Mouse (Mus musculus): Measurements from ENCODE around the gene Glrx5.
A peak's percentile ranks its signal among the peaks of the same experiment; 100 is the strongest.

Glrx5 gene

DNA sequence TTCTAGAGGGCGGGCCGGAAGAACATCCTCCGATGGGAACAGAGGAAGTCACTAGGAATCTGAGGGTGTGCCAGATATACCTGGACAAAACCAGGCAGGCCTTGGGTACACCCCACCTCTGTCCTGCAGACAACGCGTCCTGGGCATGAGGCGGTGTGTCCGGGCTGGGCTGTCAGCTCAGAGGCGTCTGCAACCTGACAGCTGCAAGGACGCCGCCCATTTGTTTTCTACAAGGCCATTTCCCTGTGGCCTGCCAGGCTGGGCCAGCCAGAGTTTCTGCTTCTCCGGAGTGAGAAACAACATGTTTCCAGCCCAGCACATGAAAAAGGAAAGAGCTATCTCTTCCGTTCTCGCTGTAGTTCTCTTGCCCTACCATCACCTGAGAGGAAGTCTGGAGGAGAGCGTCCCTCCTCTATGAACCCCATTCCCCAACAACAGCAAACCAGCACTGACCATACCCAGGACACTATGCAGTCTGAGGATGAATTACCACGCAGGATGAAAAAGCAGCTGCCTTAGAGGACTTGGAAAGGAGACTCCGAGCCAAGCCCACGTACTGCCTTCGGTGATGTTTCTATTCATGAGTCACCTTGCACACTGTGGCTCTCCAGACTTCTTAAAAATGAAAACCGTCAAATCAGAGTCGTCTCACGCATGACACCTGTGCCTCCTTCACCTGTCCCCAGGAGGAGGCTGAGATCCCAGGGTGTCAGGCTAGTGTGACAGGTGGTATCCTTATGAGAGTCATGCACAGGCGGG, 27.4 kb upstream of the Glrx5 start:
- DNase-seq (ENCODE audit: low spot score in 2 of 2) = no peak

DNA sequence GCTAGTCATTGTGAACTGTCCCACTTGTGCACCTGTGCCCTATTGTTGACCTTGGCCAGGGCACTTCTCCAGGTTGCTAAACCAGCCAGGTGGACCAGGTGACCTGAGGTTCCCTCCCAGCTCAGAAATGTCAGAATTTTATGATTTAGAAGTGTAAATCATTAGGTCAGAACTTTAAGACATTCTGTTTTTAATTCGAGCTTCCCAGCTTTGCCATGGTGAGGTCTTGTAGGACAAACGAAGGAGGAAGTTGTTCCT, 26.8 kb upstream of the Glrx5 start:
- DNase-seq (ENCODE audit: low spot score in 2 of 2) = no peak

DNA sequence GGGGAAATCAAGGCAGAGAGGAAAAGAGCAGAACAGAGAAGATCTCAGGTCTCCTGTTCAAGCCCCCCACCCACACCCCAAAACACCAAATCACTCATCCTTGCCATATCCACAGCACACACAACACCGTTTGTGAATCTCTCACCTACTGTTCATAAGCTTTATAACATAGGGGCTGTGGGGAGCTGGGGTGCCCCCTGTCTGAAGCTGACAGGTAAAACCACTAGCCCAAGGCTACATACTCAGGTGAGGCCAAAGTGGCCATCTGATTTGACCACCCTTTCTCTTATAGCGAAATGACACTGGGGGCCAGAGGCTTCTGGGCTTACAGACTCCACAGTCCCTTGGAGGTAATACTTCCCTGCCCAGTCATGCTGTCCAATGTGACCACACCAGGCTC, 24.3 kb upstream of the Glrx5 start:
- no peak for DNase-seq (ENCODE audit: low spot score in 2 of 2)

DNA sequence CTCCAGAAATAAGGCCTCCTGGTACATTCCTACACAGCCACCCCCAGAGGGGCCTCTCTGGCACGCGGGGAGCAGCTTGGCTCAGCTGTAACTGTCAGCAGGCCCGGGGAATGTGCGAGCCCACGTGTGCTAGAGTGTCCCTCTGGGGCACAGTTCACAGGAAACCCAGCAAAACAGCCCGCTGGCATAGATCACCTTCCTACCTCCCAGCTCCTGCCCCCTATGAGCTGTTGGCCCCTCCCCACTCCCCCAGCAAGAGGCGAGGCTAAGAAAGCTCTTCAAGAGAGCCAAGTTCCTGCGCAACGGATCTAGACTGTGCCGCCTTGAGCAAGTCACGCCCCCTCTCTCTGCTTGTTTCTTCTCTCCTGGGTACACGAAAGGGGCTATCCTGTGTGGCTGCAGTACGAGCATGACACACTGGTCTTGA, 23.7 kb upstream of the Glrx5 start:
- DNase-seq (ENCODE audit: low spot score in 2 of 2) = no peak

DNA sequence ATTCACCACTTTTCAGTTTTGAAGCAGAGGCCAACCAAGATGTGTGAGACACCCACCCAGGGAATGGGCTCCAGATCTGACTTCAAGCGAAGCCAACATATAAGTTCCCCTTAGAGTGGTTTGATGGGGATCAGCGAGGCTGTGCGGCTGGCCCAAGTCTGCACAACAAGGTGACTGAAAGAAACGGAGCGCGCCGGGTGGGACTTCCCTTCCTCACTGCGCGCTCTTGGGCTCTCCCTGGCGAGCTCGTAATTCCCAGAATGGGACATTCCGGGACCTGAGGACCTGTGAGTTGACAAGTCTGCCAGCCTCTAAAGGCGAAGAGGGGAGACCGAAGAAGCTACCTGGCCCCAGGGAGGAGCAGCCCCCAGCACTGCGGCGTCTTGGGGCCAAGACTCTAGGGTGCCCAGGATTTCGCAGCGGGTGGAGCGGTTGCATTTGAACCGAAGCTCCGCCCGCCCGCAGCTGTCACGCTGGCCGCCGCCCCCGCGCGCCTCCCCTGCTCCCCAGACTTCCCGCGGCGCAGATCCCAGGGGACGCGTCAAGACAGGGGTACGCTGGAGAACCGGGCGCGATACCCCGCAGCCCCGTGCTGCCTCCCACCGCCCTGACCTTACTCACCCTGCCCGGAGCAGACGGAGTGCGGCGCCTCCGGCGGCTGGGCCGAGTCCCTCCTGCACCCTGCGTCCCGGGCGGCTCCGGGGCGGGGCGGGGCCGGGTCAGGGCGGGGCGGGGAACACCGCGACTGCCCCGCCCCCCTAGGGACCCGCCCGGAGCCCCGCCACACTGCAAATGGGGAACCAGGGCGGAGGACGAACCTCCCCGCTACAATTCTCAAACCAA, 22.9 kb upstream of the Glrx5 start, which contains the start of gene Syne3:
Gene Syne3 (minus strand): TSS at position 440 of the 843 bp plus-strand sequence.
- DNase-seq (ENCODE audit: low spot score in 2 of 2) = peak; percentile 60 to 70

DNA sequence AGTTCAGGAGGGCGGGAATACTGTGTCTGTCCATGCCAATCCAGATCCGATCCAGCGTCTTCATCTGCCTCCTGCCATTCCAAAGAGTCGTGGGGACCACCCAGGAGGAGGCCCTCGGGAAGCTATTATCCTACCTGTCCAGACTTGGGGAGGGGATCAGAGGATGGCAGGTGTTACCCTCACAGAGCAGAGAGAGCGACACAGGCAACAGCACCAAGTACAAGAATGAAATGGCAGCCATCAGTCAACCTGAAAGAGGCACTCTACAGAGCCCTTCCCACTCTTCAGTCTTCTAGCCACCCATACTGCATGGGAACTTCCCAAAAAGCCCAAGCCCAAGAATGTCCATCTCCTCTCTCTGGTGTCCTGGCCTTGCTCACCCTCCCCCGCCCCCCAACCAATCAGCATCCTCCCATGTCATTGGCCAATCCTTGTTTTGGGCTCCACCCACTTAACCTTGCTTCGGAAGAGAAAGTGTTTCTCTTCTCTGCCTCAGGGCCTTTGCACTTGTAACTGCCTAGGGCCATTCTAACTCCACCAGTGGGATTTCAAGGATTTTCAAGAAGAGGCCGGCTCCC, 22.2 kb upstream of the Glrx5 start:
- DNase-seq (ENCODE audit: low spot score in 2 of 2) = no peak

DNA sequence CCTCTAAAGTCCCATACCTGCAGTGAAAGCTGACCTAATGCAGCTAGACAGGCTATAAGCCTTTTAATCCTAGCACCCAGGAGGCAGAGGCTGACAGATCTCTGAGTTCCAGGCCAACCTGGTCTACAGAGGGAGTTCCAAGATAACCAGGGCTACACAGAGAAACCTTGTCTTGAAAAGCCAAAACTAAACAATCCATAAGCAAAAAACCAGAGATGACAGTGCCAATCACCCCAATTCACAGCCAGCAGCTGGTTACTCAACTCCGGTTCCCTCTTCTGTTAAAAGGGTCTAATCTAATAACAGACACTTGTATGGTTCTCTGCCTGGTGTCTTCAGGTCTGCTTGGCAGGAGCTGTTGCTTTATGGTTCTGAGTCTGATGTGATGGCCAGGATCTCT, 20.9 kb upstream of the Glrx5 start:
- DNase-seq (ENCODE audit: low spot score in 2 of 2) = no peak

DNA sequence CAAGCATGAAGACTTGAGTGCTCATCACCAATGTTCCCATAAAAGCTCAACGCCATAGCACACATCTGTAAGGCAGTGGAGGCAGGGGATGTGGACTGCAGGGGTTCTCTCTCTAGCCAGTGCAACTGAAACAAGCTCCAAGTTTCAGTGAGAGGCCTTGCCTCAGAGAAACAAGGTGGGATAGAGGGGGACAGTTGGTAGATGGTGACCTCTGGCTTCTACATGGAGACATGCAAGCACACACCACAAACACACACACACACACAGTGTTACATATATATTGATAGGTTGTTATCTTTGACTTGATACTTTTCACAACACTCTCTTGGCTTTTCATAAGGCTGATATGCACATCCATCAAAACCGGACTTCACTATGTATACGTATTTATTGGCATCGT, 20.2 kb upstream of the Glrx5 start:
- DNase-seq (ENCODE audit: low spot score in 2 of 2) = no peak

DNA sequence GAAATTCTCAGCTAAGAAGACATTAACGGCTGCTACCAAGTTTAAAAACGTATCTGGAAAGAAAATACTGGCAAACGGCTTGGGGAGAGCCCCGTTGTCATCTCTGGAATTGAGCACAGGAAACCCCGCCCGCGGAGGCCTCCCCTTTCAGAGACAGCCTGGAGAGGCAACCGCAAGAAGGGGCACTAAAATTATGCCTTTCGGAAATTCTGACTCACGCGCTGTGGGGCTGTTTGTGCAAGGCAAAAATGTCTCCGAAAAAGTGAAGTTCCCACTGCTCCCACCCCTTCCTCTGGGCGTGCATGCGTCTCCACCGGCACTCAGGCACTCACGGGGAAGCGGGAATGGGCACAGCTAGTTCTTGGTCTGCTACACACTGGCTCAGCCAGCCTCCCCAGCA, 19.4 kb upstream of the Glrx5 start:
- peak; percentile 72 to 78 for DNase-seq (ENCODE audit: low spot score in 2 of 2)

DNA sequence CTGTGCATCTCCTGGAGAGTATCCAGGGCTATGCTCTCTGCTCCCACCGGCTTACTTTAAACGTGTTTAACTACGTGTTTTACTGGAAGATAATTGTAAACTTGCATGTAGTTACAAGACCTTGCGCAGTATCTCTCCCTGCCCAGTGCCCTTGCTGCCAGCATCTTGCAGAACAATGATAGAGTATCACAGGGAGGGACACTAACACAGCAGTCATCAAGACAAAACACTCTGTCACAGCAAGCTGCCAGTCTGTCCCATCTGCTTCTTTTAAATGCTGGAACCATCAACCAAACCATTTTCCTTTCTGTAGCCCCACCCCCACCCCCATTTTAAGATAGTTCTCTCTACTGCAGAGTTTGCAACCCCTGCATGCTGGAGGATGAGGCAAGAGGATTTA, 16.3 kb upstream of the Glrx5 start:
- no peak for DNase-seq (ENCODE audit: low spot score in 2 of 2)

DNA sequence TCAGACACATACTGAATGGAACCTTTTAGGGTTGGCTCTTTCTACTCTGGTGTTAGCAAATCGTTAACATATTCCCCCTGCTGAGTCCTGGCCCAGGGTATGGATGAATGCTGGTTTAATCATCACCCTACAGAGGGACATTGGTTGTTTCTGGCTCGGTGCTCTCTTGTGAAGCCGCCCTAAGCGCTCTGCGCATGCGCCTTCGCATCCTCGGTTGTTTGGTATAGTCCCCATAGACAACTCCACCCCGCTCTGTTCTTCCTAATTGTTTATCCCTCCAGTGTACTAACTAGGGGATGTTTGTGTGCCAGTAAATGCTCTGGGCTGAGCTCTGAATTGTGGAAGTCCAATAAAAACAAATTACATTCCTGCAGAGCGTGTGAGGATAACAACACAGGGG, 15.8 kb upstream of the Glrx5 start:
- DNase-seq (ENCODE audit: low spot score in 2 of 2) = no peak

DNA sequence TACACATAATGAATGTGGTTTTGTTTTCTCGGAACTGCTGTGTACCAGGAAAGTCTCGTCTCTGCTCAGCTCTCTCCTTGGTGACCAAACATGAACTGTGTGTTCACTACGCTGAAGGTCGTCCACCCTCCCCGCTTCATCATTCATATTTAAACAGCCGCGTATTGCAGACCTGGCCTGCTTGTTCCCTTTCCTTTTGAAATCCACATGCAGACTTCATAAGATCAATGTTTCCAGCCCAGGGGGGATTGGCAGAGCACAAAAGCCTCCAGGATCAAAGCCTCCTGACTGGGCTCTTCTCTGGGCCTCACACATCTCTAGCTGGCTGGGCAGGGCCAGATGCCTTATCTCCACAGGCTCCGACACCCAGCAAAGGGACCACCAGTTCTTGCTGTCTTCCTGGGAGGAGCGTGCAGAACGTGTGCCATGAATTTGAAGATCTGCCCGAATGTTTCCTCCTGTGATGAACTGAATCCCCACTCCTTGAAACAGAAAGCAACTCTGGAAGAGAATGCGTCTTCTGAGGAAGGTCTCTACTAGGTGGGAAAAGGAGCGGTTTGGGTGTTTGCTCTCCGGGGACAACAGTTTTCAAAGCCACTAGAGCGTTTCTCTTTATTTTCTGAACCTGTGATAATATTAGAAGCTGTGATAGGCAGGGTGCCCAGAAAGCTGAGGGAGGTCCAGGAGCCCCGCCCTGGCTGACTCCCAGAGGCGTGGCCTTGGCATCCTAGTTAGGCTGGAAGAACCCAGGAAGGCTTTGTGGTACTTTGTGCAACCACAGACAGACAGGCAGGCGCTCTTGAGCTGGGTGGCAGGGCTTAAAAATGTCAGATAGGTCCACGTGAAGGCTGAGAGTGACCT, 12.9 kb upstream of the Glrx5 start:
- no peak for DNase-seq (ENCODE audit: low spot score in 2 of 2)

DNA sequence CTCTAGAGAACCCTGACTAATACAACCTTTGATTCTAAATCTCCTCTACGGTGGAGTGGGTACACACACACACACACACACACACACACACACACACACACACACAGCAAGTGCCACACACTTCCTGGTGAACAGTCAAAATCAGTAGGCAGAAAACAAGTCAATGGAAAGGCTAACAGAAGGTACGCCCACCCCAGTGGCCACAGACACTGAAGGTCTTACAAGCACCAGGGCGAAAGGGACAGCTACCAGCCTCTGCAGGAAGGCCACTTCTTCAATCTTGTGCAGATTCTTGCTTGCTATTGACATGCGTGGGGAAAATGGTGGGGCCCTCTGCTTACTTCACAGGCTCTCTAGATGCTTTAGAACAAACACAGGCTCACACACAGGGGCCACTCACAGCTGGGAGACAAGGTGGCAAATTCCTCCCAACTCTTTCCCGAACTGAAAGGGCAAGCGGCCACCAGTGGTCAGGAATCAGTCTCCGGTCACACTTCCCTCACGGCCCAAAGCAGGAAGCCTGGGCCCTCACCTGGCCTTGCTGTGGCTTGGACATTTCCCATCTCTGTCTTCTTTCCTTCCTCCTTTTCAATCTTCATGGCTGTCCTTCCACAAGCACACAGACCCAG, 10.9 kb upstream of the Glrx5 start:
- no peak for DNase-seq (ENCODE audit: low spot score in 2 of 2)

DNA sequence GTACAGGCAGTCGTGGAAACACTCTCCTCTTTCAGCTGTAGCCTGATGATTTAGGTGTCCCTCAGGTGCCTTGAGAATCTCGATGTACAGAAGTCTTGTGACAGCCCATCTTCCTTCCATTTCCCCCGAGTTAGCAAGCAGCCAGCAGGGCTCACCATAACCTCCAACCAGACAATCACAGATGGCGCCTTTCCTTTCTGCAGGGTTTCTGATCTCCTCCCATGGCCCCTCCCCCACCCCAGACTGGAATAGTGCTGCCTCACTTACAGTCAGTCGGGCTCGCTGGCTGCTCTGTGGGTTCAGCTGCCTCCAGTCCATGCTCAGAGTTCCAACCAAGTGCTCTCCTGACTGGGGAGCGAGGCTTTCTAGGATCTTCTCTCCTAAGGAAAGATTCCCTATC, 10.3 kb upstream of the Glrx5 start:
- DNase-seq (ENCODE audit: low spot score in 2 of 2) = no peak

DNA sequence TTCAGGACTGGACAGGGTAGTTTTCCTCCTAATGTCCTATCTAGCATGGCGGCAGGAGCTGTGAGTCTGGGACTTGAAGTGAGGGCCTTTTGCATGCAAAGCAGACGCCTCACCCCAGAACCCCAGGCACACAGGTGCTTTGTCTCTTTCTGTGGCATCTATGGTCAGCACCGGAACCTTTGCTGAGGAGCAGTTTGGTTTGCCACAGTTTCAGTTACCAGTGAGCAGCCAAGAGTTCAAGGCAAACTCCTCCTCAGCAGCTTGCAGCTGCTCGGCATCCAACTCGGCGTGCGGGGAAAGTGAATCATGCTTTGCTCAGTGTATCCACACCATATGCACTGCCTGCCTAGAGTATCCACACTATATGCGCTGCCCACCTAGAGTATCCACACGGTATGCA, 9.7 kb upstream of the Glrx5 start:
- no peak for DNase-seq (ENCODE audit: low spot score in 2 of 2)

DNA sequence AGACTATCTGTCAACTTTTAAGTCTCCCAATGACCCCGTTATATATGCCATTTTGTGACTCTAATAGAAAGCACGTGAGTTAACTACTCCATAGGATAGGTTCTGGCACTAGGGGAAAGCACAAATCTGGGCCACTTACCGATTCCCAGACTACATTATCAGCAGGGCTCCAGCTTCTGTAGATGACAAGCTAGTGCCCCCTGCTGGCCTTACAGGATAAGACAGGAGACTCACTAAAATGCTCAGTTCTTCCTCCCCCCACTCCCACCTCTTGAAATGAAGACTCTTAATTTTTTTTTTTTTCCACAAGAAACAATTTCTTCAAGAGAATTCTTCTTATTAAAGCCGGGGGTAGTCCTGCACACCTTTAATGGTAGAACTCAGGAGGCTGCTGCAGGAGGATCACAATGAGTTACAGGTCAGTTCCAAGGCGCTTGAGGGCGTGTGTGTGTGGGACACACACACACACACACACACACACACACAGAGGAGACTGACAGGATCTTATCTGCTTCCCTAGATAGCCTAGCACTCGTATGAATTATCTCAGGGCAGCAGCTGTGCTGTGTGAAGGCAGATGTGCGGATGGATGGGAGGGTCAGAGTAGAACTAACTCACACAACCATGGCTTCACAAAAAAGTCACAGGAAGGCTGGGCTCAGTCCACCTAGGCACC, 7.1 kb upstream of the Glrx5 start:
- peak; percentile 80 to 83 for DNase-seq (ENCODE audit: low spot score in 2 of 2)

DNA sequence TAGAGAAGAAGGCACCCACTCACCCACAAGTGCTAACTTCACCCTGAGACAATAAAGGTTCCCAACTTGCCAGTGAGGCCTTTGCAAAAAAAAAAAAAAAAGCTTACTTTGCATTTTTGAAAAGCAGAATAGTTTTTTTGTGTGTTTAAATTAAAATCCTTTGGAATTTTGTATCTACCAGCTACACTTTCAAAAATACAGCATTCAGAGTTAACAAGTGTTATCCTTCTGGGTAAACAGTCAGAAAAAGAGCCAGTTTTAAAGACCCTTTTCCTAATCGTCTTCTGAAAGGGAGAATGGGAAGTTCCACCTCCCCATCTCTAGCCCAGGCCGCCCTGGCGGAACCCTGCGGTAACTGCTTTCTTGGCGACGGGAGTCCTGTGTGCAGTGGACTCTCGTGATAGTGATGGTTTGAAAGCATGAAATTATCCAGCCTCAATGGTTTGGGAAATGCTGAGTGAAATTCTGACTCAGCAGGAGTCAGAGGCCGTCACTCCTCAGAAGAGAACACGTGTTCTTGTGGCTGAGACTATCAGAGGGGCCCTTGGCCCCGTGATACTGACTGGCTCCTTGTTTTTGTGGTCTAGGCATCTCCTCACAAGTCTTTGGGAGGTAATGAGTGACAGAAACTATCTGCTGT, 6.4 kb upstream of the Glrx5 start:
- no peak for DNase-seq (ENCODE audit: low spot score in 2 of 2)

DNA sequence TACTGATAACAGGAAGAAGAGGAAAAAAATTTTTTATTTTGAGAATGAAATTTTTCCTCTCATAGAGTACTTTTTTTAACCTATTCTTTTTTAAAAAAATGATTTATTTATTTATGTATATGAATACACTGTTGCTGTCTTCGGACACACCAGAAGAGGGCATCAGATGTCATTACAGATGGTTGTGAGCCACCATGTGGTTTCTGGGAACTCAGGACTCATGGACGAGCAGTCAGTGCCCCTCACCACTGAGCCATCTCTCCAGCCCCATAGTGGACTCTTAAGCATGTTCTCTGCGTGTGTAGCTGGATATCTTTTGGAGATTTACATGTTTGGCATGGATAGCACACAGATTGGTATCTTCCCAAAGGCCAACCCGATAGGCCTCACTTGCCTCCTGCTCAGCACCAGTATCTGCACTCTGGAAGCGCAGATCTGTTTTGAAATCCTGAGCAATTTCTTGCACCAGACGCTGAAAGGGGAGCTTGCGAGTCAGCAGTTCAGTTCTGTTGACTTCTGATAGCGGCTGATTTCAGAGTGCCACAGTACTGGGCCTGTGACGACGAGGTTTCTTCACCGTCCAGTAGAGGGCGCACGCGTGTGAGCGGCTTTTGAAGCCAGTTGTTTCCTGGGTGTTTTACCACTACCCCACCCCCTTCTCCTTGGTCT, 5.0 kb upstream of the Glrx5 start:
- peak; percentile 65 to 79 for DNase-seq (ENCODE audit: low spot score in 2 of 2)

DNA sequence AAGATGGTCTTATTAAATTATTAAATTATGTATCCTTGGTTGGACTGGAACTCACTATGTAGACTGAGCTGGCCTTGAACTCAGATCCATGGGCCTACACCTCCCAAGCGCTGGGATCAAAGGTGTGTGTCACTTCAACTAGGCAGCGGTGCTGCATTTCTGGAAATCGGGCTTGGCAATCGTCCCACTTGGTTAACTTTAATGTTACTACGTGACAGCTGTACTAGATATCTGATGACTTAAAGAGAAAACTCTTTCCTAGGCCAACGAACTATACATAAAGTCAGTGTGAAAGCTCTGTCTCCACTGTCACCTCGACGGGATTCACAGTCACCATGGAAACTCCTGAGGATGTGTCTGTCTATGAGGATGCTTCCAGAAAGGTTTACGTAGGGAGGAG, 2.6 kb upstream of the Glrx5 start:
- no peak for DNase-seq (ENCODE audit: low spot score in 2 of 2)
